Mouse (Mus musculus) cortical plate, adult 2 months (tissue): ENCODE data around the gene Znfx1. TPM values are rescaled to one million over a fixed set of nuclear protein-coding genes. Genes with fewer than 3 reads are reported as not detected.

Source experiments
- H3K27ac ChIP-seq: fragments of 200-500 bp; 2 replicates; pipeline ENCODE4 v1.5.1; 2012; ENCODE audit warnings: low read length, control low read depth, inconsistent platforms; ENCODE audit not compliant: insufficient read depth
- H3K4me1 ChIP-seq: fragments of 200-500 bp; 2 replicates; pipeline ENCODE4 v1.6.1; 2011; ENCODE audit warnings: low read length; ENCODE audit not compliant: control insufficient read depth, insufficient read depth
- H3K4me3 ChIP-seq: fragments of 200-500 bp; 2 replicates; pipeline ENCODE4 v1.5.1; 2011; ENCODE audit warnings: mild to moderate bottlenecking, low read length, control low read depth; ENCODE audit not compliant: insufficient read depth
- CTCF ChIP-seq: fragments of 200-500 bp; IDR thresholded peaks from 2 replicates; pipeline ENCODE4 v1.5.1; 2011; ENCODE audit warnings: mild to moderate bottlenecking, control low read depth, low read length; ENCODE audit not compliant: insufficient read depth; ENCODE audit errors: extremely low read depth
- POLR2A ChIP-seq: fragments of 200-500 bp; IDR thresholded peaks from 2 replicates; pipeline ENCODE4 v1.6.1; 2011; ENCODE audit warnings: mild to moderate bottlenecking, low read length, control low read depth; ENCODE audit not compliant: insufficient read depth; ENCODE audit errors: extremely low read depth
- polyA plus RNA-seq: library from polyadenylated mRNA; depleted of rRNA; stranded (reverse); fragments of >200 nt; gene quantifications from 2 replicates; pipeline ENCODE4 v1.2.3, GENCODE M21; 2012

Znfx1 gene
- polyA plus RNA-seq, 1 experiment: 37.1 TPM

GRCm38 (mm10) chr2:167056210-167056941 lies 6.4 kb downstream of the Znfx1 start:
- Histone ChIP-seq H3K4me1 (peaks cover 5% of the 10 kb centered on the region), H3K27ac (no peak overlapping the region), H3K4me3 (no peak overlapping the region)
- TF ChIP-seq CTCF: no peak
- no peak for TF ChIP-seq POLR2A

DNA sequence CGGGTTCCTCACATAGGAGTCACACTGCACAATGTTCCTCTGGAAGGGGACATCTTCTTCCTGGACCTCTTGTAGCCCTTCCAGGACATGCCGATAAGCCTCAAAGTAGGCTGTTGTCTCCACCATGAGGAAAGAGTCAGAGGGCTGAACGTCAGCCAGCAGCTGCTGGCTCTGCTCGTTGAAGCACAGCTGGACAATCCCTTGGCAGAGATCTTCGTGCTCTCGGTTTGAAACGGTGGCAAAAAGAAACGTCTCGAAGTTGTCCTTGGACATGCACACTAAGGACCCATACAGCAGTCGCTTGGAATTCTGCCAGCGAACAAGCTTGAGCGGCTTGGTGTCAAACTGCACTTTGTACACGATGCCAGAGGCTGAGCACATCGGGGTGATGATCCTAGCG lies 7.4 kb downstream of the Znfx1 start:
- no peak overlapping the region for H3K27ac ChIP-seq
- TF ChIP-seq CTCF: no peak
- no peak for TF ChIP-seq POLR2A

DNA sequence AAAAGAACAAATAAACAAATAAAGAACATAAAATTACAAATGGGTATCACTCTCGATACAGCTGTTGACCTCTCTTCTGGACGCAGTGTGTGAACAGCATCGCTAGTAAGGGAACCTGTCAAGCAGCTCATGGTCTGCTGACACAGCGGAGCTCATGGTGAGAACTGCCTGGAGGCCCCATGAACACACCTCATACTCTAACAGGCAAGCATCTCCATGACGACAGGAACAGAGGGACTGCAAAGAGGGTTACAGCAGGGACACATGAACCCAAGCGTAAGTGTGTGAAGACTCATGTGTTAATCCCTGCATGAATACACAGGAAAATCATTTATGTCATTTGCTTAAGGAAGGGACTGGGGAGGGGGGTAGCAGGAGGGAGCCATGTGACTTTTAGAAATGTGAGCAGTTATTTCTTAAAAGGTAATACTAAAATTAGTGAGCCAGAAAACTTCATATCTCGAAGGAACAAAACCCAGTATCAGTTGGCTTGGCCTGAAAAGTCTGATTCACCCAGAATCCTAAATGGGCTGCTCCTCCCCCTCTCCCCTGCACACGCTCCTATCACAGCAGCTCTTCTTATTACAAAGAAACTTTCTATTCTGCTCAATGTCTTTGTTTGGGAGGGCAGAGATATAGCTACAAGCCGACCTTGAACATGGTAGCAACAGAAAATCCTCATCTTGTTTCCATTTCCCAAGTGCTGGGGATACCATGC lies 9.5 kb downstream of the Znfx1 start:
- peaks cover 4% of the 10 kb centered on the region; the same call in 1 of the 2 replicates for H3K4me1 ChIP-seq
- H3K4me3 ChIP-seq: no peak overlapping the region
- TF ChIP-seq POLR2A: no peak
- TF ChIP-seq CTCF: no peak
- no peak overlapping the region for H3K27ac ChIP-seq

More for the DNA sequence above, 7.4 kb downstream of the Znfx1 start:
- Histone ChIP-seq H3K4me3 (no peak overlapping the region), H3K4me1 (peaks cover 4% of the 10 kb centered on the region)

- TF ChIP-seq POLR2A (no peak), CTCF (no peak)
- Histone ChIP-seq H3K4me1 (no peaks in the 10 kb centered on the region; the same call in 1 of the 2 replicates), H3K27ac (no peak overlapping the region), H3K4me3 (no peak overlapping the region)
Measured at GRCm38 (mm10) chr2:167048698-167049358, 14.0 kb downstream of the Znfx1 start.

- H3K27ac ChIP-seq: no peak overlapping the region
- TF ChIP-seq POLR2A (no peak), CTCF (no peak)
- H3K4me1 ChIP-seq: no peaks in the 10 kb centered on the region; the same call in 1 of the 2 replicates
- H3K4me3 ChIP-seq: no peak overlapping the region
Measured at GRCm38 (mm10) chr2:167048223-167048622, 14.6 kb downstream of the Znfx1 start.

DNA sequence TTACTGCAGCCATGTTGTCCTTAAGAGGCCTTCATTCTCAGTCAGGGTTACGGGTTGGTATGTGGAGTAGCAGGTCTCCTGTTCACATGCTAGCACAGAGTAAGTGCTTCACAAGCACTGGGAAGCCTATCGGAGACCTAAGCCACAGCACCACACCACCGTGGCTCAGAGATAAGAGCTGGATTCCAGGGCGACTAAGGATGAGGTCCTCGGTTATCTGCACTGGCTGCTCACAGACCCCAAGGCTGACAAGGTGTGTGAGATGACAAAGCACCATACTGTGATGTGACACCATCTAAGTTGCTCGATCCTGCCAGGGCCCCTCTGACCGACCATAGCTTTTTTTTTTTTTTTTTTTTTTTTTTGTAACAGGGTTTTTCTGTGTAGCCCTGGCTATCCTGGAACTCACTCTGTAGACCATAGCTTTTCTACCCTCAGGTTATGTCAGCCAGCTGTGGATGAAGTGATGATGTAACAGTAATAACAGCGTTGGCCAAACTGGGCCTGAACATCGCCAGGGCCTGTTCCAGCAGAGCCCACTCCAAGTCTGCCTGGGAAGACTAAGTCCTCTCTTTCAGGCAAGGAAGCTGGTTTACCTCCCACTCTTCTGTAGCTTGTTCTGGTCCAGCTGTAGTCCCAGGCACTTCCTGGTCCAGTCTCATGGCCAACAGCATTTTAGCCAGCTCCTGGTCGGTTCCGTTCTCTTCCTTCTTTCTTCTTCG lies 19.3 kb downstream of the Znfx1 start:
- Histone ChIP-seq H3K4me3 (no peak overlapping the region), H3K27ac (no peak overlapping the region), H3K4me1 (no peaks in the 10 kb centered on the region)
- TF ChIP-seq CTCF (no peak), POLR2A (no peak)

GRCm38 (mm10) chr2:167039386-167039785 lies 23.4 kb downstream of the Znfx1 start:
- Histone ChIP-seq H3K4me3 (no peak overlapping the region), H3K27ac (no peak overlapping the region), H3K4me1 (no peaks in the 10 kb centered on the region)
- TF ChIP-seq CTCF (no peak), POLR2A (no peak)

GRCm38 (mm10) chr2:167038716-167039115 lies 24.1 kb downstream of the Znfx1 start:
- no peak for TF ChIP-seq CTCF
- no peak for TF ChIP-seq POLR2A
- H3K27ac ChIP-seq: no peak overlapping the region
- H3K4me3 ChIP-seq: no peak overlapping the region
- no peaks in the 10 kb centered on the region for H3K4me1 ChIP-seq

GRCm38 (mm10) chr2:167038297-167038696 lies 24.5 kb downstream of the Znfx1 start:
- Histone ChIP-seq H3K27ac (no peak overlapping the region), H3K4me1 (no peaks in the 10 kb centered on the region), H3K4me3 (no peak overlapping the region)
- TF ChIP-seq POLR2A (no peak), CTCF (no peak)

DNA sequence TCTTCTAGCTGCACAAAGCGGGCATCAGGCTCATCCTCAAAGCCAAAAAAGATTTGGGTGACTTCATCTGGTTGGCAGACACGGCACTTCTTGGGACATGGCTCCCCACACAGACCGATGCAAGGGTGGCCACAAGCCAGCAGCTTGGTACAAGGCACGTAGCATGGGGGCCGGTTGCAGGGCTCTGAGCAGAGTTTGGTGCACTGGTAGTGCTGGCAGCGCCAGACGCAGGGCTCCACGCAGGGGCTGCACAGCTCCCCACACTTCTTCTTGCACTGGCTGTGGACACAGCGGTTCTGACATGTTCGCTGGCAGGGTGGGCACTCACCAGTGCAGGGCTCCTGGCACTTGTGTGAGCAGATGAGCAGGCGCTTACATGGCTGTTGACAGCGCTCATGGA lies 25.1 kb downstream of the Znfx1 start:
- H3K27ac ChIP-seq: no peak overlapping the region
- TF ChIP-seq POLR2A (no peak), CTCF (no peak)

More for the DNA sequence above, 25.1 kb downstream of the Znfx1 start:
- H3K4me3 ChIP-seq: no peak overlapping the region
- H3K4me1 ChIP-seq: no peaks in the 10 kb centered on the region
